Mouse (Mus musculus) limb, embryonic 11.5 days (tissue): Measurements from ENCODE around the gene Prmt3. TPM values are rescaled to one million over a fixed set of nuclear protein-coding genes. Genes with fewer than 3 reads are reported as not detected.

Source experiments
- ATAC-seq: fragments of 200-750 bp; cut with Nextera tagmentation; 2 replicates; pipeline ENCODE4 v1.8.0; 2017; ENCODE audit warnings: low read depth; ENCODE audit not compliant: insufficient number of reproducible peaks, low FRiP score, low TSS enrichment
- DNase-seq: peaks from one replicate; pipeline ENCODE4 v3.0.0-alpha.2; 2015; ENCODE audit warnings: low spot score
- H3K27ac ChIP-seq: fragments of 300-500 bp; sonication (generic); replicated peaks from 2 replicates; pipeline ENCODE4 v1.5.1; 2014; ENCODE audit warnings: low read depth, mild to moderate bottlenecking, low read length
- H3K27me3 ChIP-seq: fragments of 300-500 bp; sonication (generic); 2 replicates; pipeline ENCODE4 v1.6.1; 2014; ENCODE audit warnings: mild to moderate bottlenecking, low read length, mixed read lengths; ENCODE audit not compliant: control insufficient read depth, insufficient read depth
- H3K36me3 ChIP-seq: fragments of 300-500 bp; sonication (generic); 2 replicates; pipeline ENCODE4 v1.6.1; 2014; ENCODE audit warnings: mild to moderate bottlenecking, low read length, moderate library complexity, mixed read lengths; ENCODE audit not compliant: control insufficient read depth, insufficient read depth
- H3K4me1 ChIP-seq: fragments of 300-500 bp; sonication (generic); 2 replicates; pipeline ENCODE4 v1.6.1; 2014; ENCODE audit warnings: low read length, mixed read lengths; ENCODE audit not compliant: control insufficient read depth, insufficient read depth
- H3K4me2 ChIP-seq: fragments of 300-500 bp; sonication (generic); 2 replicates; pipeline ENCODE4 v1.6.1; 2014; ENCODE audit warnings: low read depth, mild to moderate bottlenecking, moderate library complexity; ENCODE audit not compliant: severe bottlenecking
- H3K4me3 ChIP-seq: fragments of 300-500 bp; sonication (generic); 2 replicates; pipeline ENCODE4 v1.5.1; 2014; ENCODE audit warnings: low read depth, low read length
- H3K9ac ChIP-seq: fragments of 300-500 bp; sonication (generic); 2 replicates; pipeline ENCODE4 v1.6.1; 2014; ENCODE audit warnings: mild to moderate bottlenecking, low read length
- H3K9me3 ChIP-seq: fragments of 300-500 bp; sonication (generic); 2 replicates; pipeline ENCODE4 v1.6.1; 2016; ENCODE audit warnings: low read length; ENCODE audit not compliant: control insufficient read depth
- WGBS: fragments of 180-500 bp; shearing (Covaris S2); extraction: QIAGEN DNeasy Blood & Tissue Kit; methylation state at CpG from one replicate; pipeline ENCODE4 v1.1.7; 2014; 5-methylcytosine and 5-hydroxymethylcytosine counted together
- polyA plus RNA-seq: library from polyadenylated mRNA; unstranded; fragments of >200 nt; fragmentation: Nextera tagmentation; extraction: Ambion mirVana; gene quantifications from 2 replicates; pipeline ENCODE4 v1.2.1, GENCODE M21; 2014

Prmt3 gene
- polyA plus RNA-seq, 1 experiment from 2014 or later: 54.4 TPM

DNA sequence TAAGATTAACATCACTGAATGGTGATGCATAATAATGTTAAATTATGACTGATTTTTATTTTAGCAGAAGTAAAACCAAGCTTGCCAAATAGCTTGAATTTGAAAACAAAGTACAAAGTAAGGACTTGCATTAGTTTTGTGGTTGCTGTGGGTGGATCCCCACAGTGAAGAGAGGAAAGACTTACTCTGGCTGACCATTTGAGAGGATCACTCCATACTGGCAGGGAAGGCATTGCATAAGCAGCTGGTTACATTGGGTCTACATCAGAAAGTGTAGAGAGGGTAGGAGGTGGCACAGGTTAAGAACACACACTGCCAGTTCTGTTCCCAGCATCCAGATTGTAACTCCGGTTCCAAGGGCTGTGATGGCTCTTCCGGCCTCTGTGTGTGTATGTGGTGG, 4.9 kb downstream of the Prmt3 start:
- Histone ChIP-seq H3K4me3 (no peak overlapping the region), H3K9me3 (no peaks in the 10 kb centered on the region), H3K4me2 (no peak overlapping the region), H3K4me1 (no peaks in the 10 kb centered on the region), H3K27me3 (no peaks in the 10 kb centered on the region), H3K36me3 (no peaks in the 10 kb centered on the region; the same call in 1 of the 2 replicates), H3K9ac (no peak overlapping the region), H3K27ac (no peak overlapping the region)
- ATAC-seq (no peak), DNase-seq (no peak)
- WGBS: 98% methylated on average over 2 of the region's 2 CpGs

DNA sequence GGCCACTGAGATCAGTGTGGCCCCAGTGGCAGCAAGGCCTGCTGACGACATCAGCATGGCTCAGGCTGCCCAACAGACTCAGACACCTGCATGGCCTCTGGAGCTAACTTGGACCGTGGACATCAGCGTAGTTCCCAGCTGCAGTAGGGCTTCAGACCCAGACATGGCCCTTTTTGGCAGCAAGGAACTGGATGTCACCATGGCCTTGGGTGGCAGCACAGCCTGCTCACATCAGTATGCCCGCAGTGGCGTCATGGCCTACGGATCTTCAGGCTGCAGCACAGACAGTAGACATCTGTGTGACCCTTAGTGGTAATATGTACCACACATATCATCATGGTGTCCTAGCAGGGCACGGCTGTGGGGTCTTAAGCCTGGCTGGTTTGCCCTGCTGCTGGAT, 7.0 kb downstream of the Prmt3 start:
- Histone ChIP-seq H3K27me3 (no peaks in the 10 kb centered on the region), H3K4me1 (no peaks in the 10 kb centered on the region), H3K27ac (no peak overlapping the region), H3K4me2 (no peak overlapping the region), H3K36me3 (no peaks in the 10 kb centered on the region; the same call in 1 of the 2 replicates), H3K4me3 (no peak overlapping the region), H3K9ac (no peak overlapping the region), H3K9me3 (no peaks in the 10 kb centered on the region)
- DNase-seq (no peak), ATAC-seq (no peak)
- WGBS: 96% methylated on average over 7 of the region's 7 CpGs

DNA sequence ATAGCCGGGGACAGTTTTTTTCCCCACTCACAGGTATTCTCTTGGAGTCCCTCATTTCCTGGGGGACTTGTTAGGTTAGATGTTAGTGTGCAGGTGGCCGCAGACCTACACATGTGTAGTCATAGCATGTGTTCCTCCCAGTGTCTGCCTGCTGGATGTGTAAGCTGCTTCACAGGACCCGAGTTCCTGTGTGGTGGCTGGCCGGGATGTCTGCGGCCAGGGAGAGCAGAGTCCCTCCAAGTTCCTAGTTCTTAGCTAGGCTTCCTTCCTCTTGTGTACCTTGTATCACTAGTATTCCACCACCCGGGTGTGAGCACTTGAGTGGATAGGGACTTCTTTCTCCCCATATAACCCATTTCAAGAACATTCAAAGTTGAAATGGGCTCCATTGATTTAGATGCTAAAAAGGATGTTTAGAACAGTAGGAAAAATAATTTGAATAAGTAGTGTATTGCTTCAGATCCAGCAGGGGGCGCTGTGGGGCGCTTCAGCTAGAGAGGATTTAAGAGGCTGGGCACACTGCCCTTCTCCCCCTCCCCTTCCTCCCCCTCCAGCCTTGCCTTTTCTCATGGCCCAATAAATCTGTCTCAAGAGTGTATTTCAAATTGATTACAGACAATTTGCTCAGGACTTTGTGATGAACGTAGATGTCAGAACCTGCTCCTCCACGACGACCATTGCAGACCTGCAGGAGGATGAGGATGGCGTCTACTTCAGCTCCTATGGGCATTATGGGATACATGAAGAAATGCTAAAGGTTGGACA, 8.7 kb downstream of the Prmt3 start:
- Histone ChIP-seq H3K27ac (no peak overlapping the region), H3K9me3 (no peaks in the 10 kb centered on the region), H3K4me3 (no peak overlapping the region), H3K9ac (no peak overlapping the region), H3K36me3 (no peaks in the 10 kb centered on the region; the same call in 1 of the 2 replicates), H3K4me1 (no peaks in the 10 kb centered on the region), H3K4me2 (no peak overlapping the region), H3K27me3 (no peaks in the 10 kb centered on the region)
- DNase-seq (peak; percentile 78), ATAC-seq (no peak)
- WGBS: 57% methylated on average over 12 of the region's 12 CpGs

DNA sequence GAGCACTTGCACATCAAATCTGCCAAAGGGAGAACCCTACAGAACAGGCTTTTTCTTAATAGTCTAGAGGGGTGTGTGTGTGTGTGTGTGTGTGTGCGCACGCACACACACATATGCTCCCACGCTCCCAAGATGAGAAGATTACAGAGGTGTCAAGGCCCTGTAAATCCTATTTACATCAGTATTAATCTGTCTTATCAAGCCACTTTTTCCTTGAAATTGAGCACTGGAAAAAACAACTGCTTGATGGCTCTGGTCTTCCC, 9.2 kb downstream of the Prmt3 start:
- no peaks in the 10 kb centered on the region for H3K27me3 ChIP-seq
- no peaks in the 10 kb centered on the region for H3K4me1 ChIP-seq
- H3K4me3 ChIP-seq: no peak overlapping the region
- H3K4me2 ChIP-seq: no peak overlapping the region
- no peak overlapping the region for H3K9ac ChIP-seq
- no peak overlapping the region for H3K27ac ChIP-seq
- WGBS: 94% methylated on average over 3 of the region's 3 CpGs
- no peaks in the 10 kb centered on the region for H3K9me3 ChIP-seq
- DNase-seq (no peak), ATAC-seq (no peak)
- H3K36me3 ChIP-seq: no peaks in the 10 kb centered on the region; the same call in 1 of the 2 replicates

DNA sequence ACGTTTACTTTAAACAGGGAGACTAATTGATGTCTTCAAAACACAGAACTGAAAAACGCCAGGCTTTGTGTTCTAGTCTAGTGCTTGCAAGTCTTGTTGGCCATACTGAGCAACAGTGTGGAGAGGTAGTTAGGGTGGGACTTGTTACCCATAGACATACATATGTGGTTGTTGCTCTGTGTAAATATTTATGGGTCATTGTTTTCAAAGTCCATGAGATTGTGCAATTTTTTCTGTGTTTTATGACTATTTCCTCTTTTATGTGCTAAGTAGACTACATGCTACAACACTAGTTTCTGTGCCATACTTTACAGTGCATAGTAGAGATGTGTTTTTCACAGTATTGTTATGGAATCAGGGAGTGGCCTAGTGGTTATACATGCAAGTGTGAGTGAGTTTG, 16.2 kb downstream of the Prmt3 start:
- 83% methylated on average over 2 of the region's 2 CpGs for WGBS
- Histone ChIP-seq H3K4me3 (no peak overlapping the region), H3K4me1 (no peaks in the 10 kb centered on the region), H3K9ac (no peak overlapping the region), H3K36me3 (peaks cover 2% of the 10 kb centered on the region; the same call in 1 of the 2 replicates), H3K9me3 (no peaks in the 10 kb centered on the region), H3K27me3 (no peaks in the 10 kb centered on the region), H3K4me2 (no peak overlapping the region), H3K27ac (no peak overlapping the region)
- no peak for ATAC-seq
- no peak for DNase-seq

DNA sequence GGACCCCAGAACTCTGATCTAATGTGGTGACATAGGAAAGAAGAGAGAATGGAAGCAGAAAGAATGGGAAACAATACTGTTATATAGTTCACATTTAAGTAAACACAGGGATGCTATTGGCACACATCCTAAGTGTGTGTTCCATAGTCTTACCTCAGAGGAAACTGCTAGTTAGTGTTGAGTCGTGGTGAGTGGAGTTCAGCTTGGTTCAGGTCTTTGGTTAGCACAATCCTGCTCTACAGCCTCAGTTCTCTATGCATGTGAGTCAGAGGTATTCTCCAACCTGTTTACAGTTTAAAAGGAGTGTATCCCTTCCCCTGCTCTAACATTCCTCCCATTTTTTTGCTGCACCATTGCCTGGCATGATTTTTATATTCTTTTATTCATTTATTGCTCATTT, 19.0 kb downstream of the Prmt3 start:
- no peaks in the 10 kb centered on the region for H3K9me3 ChIP-seq
- no peak overlapping the region for H3K4me3 ChIP-seq
- peaks cover 2% of the 10 kb centered on the region; the same call in 1 of the 2 replicates for H3K36me3 ChIP-seq
- no peak for DNase-seq
- H3K27me3 ChIP-seq: no peaks in the 10 kb centered on the region
- H3K4me2 ChIP-seq: no peak overlapping the region
- no peak for ATAC-seq
- H3K9ac ChIP-seq: no peak overlapping the region
- H3K27ac ChIP-seq: no peak overlapping the region
- H3K4me1 ChIP-seq: no peaks in the 10 kb centered on the region
- 59% methylated on average over 1 of the region's 1 CpGs for WGBS

DNA sequence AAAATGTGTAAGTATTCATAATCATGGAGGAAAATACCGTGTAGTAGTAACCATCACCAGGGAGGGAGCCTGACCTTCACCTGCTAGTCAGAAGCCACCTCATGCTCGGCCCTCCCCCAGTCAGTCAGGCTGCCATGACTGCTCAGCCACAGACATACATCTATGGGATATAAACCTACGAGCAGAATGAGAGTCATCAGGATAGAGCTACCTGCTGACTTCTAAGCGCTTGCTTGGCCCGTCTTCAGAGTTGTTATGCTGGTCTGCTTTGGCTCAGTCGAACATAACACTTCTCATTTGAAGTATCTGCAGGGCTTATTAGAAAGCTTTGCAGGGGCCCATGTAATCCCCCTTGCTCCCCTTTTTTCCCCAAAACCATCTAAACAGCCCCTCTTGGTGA, 25.4 kb downstream of the Prmt3 start:
- Histone ChIP-seq H3K4me2 (no peak overlapping the region), H3K27me3 (no peaks in the 10 kb centered on the region), H3K9me3 (no peaks in the 10 kb centered on the region), H3K27ac (no peak overlapping the region), H3K36me3 (peaks cover 2% of the 10 kb centered on the region; the same call in 1 of the 2 replicates), H3K4me1 (no peaks in the 10 kb centered on the region), H3K4me3 (no peak overlapping the region), H3K9ac (no peak overlapping the region)
- ATAC-seq (no peak), DNase-seq (no peak)
- 88% methylated on average over 6 of the region's 6 CpGs for WGBS

DNA sequence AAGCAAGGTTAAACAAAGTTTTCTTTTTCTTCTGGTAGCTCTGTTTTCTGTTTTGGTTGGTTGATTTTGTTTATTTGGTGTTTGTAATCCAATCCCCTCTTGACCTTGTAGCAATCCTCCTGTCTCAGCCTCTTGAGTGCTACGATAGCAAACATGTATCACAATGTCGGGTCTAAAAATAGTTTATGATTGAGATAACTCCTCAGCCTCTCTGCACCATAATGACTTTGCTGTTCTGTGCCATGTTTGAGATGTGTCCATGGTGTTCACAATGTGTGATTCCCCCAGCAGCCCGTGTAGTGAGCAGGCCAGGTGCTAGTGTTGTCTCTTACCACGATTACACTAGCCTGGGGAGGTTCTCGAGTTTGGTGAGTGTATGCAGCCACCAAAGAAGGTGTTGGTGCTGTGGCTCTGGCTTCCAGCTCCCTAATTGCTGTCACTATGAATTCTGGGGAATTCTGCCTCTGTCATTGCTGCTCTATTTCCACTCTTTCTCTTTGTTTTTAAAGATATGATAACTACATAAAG, 26.6 kb downstream of the Prmt3 start:
- ATAC-seq: no peak
- H3K36me3 ChIP-seq: peaks cover 2% of the 10 kb centered on the region; the same call in 1 of the 2 replicates

DNA sequence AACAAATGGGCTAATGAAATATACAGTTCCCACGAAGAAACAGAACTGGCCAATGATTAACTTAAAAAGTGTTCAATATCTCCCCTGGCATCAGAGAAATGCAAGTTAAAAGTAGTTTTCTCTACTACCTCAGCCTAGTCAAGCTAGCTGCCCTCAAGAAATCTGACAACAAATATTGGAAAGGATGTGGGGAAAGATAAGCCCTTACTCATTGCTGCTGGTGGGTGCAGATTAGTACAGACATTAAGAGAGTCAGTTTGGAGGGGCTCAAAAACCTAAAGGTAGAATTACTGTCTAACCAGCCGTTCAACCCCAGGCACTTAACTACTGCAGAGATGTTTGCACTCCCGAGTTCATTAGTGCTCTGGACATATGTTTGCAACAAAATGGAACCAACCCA, 27.5 kb downstream of the Prmt3 start:
- peaks cover 2% of the 10 kb centered on the region; the same call in 1 of the 2 replicates for H3K36me3 ChIP-seq
- H3K9me3 ChIP-seq: no peaks in the 10 kb centered on the region
- no peak overlapping the region for H3K27ac ChIP-seq
- H3K4me3 ChIP-seq: no peak overlapping the region
- DNase-seq (no peak), ATAC-seq (no peak)
- no peaks in the 10 kb centered on the region for H3K4me1 ChIP-seq
- H3K27me3 ChIP-seq: no peaks in the 10 kb centered on the region
- 55% methylated on average over 3 of the region's 3 CpGs for WGBS
- H3K9ac ChIP-seq: no peak overlapping the region
- H3K4me2 ChIP-seq: no peak overlapping the region

More for the DNA sequence above, 26.6 kb downstream of the Prmt3 start:
- Histone ChIP-seq H3K27ac (no peak overlapping the region), H3K4me2 (no peak overlapping the region), H3K4me1 (no peaks in the 10 kb centered on the region), H3K9ac (no peak overlapping the region), H3K4me3 (no peak overlapping the region), H3K9me3 (no peaks in the 10 kb centered on the region), H3K27me3 (no peaks in the 10 kb centered on the region)
- no peak for DNase-seq
- 78% methylated on average over 5 of the region's 5 CpGs for WGBS
